Mouse (Mus musculus) yolk sac, embryonic 10.5 days (tissue): ENCODE measurements at regions not wholly inside any gene's neighbourhood (a gene's known extent, or its start where the extent isn't known, plus 50 kb on each side); places are given as distances from the start of the nearest gene placed in this dataset.

Experiments
- DNase-seq: peaks from one replicate; pipeline ENCODE4 v3.0.0-alpha.2; 2017; ENCODE audit warnings: low spot score

DNA sequence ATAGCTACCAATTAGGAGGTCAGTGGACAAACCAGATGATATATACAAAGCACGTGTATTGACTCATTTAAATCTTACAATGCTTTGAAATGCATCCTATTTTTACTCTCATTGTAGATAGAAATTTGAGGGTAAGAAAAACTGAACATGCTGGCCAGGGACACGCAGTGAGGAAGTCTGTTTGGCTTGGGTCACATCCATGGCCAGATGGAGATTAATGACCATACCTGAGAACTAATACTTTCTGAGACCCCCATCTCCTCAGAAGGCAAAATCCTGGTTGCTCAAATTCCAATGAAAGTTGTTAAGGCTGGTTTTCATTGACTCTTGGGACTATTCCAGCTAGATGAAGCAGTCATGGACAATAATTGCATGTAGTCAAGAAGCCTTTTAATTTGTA lies 850.3 kb downstream of the Gsdmc2 start:
- DNase-seq: no peak

DNA sequence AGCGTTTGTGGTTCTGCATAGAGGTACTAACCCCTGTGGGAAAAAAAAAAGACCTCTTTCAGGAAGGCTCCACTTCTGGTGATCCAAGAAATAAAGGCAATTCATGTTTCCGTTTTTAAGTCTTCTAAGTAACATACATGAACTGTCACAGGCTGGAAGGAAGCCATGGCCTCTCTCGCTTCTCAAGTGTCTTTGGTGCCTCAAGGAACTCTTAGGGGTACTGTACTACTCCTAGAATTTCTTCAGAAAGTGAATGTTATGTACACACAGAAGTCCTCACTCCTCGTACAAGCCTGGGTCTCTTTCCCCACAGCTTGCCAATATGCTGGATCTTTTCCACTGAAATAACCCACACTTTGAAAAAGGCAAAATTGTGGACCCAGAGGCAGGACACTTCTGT lies 858.1 kb downstream of the Gsdmc2 start:
- DNase-seq: no peak

DNA sequence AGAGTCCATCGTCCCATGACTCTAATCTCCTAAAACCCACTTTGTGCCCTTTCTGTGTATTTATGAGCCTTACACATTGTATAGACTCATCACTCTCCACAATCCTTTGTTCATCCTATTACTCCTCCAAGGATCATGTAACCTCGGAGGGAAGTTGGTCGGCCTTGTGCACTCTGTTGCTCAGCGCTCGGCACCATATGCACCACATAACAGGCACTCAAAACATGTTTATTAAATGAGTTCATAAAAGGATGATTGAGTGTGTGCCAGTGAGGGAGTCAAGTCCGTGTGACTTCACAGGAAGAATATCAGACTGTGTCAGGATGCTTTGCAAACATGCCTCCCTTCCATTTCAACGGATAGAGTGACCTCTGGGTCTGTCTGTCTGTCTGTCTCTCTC lies 858.8 kb downstream of the Gsdmc2 start:
- DNase-seq: no peak

DNA sequence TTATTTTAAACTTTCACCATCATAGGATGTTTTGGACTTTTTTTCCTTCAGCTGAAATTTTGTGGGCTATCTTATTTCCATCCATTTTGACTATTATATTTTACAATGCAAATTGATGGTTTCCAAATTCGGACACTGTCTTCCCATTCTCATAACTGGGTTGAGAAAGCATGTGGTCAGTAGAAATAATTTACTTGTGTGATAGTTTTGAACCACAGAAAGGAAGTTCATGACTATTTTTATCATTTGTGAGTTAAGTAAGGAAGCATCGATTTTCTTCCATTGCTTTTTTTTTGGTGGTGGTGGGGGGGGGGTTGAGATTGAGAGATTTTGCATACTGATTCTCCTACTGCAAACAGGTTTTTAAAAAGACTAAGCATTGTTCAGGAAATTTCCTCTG lies 874.4 kb downstream of the Gsdmc2 start:
- DNase-seq: no peak

DNA sequence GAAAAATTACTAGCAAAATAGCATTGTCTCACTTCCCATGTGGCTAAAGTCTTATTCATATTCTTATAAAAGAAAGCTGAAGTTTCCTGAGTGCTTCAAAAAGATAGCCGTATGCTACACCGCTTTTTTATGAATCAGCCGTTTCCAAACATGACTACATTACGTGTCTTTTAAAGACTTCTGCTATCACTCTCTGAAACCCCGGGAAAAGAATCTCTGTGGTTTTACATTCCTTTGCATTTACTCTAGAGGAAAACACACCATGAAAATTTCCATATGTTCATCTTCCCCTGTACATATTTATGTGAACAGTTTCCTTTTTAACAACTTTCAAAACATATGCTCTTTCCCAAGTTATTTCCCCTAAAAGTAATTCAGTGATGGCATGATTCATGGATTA lies 882.3 kb downstream of the Gsdmc2 start:
- no peak for DNase-seq

DNA sequence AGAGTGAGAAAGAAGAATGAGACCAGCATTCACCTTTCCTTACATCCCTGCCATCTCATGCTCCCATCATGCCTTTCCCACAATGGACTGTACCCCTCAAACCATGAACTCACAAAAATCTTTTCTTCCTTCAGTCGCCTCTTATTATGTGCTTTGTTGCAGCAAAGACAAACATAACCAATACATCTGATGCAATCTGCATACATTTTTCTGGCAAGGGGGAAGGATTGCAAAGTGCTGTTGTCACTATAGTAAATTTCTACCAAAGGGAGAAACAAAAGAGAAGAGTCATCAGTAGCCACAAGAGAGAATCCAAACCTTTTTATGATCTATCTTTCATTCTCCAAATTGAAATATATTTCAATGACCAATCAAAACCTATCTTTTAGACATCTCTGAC lies 884.4 kb downstream of the Gsdmc2 start:
- no peak for DNase-seq

DNA sequence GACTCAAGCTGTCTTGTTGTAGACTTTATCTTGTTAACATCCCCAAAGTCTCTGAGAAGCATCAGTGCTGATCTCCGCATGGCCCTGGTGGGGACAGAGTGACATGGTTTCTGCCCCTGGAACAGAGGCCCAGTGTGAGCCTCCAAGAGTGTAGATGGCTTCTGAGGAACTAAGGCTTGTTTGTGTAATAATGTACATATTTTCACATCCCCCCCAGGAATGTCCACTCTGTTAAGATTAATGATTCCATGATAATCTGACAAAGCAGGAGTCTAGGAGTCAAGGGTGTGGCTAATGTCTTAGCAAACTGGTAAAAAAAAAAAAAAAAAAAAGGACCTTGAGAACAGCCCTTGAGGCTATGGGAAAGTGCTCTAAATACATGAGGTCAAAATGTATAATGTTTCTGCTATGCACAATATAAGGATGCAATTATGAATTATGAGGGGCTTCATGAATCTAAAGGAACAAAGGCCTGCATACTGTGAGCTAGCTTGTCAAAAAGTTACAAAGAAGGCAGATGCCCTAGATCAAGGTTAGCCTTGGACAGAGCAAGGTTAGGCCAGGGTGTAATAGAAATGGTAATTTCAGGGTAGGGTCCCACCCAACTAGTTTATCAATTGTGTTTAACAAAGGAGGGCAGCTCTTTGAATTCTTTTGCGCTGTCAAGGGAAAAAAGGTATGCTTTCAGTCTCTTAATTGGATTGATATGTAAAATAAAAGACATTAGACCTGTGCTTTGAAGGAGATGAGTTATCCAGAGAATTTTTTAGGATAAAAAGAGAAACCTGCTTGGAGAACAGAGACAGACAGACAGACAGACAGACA lies 886.3 kb downstream of the Gsdmc2 start:
- no peak for DNase-seq

DNA sequence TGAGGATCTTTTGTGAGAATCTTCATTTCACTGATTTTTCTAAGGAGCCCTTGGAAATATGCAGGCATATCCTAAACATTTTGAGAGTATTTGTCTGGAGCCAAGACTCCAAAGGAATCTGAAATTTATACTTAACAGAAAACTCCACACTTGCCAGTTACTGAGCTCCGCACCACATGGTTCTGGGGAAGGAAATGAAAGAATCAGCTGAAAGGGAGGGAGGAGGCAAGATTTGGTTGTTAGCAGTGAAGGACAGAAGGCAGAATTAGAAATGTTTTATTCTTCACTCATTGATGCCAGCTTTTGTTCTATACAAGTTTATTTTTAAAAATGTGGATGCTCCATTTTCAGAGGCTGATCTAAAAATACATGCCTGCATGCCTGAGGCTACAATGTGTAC lies 890.1 kb downstream of the Gsdmc2 start:
- DNase-seq: no peak

DNA sequence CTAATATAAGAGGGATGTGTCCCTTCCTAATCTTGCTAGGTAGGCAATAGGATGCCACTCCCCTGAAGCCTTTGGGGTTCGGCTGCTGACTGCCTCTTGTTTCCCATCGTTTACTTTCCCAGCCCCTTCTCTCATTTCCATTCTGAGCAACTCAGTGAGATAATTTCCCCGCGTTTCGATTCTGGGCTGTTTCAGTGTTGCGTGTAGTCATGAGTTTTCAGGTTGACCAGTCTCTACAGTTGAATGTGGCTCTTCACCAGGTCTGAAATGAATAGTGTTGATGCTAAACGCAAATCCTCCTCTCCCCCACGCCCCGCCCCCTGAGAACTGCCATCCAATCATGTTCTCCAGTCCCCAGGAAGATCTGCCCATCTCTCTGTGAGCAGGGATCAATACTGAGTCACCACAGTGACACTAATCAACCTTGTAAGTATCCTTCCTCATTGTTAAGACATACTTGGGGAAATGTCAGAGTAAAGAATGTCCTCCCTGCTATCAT lies 890.6 kb downstream of the Gsdmc2 start:
- no peak for DNase-seq

DNA sequence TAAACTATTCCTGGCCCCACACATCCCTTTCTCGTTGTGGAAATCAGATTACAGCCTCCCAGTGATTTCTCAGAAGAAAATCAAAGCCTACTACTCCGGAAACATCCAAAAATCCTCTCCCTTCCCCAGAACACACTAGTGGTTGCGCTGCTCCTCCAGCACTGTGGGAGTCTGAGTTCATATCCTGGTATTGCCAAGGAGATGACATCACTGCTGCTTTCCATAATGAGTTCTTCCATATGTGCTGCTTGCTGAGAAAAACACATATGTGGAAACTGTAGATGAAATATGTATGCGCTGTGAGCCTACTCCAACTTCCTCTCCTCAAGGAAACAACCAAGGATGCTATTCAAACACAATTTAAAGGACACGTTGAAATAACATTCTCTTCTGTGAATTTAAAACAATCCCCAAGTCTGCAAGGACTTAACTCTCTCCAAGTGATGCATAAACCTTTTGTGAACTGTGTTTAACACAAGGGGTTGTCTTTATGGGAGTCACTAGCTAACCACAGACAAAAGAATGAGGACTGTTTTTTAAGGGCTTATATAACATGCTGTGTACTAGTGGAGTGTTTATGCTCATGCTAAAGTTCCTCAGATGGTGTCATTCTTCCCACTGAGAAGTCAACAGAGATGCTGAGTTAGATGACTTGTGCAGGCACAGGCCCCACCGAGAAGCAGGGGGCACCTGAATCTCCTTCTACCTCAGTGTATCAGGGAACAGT lies 891.6 kb downstream of the Gsdmc2 start:
- DNase-seq: no peak

DNA sequence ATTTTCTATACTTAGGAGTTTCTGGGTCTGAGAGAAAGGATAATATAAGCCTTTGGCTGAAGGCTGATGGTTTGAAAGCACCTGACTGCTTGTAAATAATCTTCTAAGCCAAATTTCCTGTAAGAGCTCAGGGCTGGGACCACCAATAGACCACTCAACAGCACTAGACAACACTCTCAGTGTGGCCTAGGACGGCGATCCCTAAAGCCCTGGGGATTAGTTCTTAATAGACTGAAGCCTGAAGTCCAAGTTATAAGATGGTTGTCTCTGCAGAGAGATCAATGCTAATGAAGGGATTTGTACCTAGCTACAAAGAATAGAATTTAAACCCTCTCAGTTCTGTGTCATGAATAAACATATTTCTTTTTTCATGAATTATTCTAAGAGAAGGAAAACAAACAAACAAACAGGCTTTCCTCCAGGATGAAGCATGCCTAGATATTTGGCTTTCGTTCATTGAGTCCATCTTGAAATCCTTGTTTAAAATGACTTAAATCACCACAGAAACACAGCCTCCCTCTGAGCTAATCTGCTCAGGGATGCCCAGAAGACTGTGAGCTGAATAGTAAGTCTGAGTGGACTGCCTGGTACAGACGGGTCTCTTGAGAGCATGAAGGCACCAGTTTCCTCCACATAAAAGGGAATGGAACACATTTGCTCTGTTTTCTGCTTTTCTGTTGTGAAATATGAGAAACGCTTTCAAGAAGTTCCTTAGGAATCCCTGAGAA lies 892.3 kb downstream of the Gsdmc2 start:
- DNase-seq: no peak

DNA sequence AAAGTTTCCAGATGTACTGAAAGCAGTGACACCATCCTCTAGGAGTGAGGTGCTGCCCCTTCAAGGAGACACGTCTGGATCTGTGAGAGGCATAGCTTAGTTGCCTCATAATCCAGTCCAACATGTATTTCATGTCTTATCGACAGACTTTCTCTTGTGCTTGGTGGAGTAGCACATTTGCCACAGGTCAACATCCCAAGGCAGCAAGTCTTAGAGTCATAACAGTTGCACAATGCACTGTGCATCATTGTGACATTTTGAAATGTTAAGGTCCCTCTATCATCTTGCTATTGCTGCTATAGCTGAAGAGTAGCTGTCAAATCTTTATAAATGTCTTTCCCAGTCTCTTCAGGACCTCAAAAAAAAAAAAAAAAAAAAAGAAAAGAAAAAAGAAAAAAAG lies 905.6 kb downstream of the Gsdmc2 start:
- no peak for DNase-seq

DNA sequence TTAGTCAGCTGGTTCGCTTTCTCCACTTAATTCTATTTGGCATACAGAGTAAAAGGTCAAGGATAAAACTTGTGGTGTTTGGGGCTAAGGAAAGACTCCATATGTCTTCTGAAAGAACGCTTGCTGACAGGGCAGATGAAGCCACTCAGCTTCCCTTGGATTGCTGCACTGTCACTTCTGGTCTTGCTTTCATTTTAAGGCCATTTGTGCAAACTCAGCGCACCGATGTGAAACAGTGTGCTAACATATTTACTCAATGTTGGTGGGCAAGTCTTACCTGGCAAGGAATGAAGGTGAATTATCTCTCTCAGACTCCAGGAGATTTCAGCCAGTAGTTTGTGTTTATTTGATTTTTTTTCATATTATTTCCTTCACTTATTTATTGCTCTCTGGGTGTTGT lies 907.2 kb downstream of the Gsdmc2 start:
- DNase-seq: no peak

DNA sequence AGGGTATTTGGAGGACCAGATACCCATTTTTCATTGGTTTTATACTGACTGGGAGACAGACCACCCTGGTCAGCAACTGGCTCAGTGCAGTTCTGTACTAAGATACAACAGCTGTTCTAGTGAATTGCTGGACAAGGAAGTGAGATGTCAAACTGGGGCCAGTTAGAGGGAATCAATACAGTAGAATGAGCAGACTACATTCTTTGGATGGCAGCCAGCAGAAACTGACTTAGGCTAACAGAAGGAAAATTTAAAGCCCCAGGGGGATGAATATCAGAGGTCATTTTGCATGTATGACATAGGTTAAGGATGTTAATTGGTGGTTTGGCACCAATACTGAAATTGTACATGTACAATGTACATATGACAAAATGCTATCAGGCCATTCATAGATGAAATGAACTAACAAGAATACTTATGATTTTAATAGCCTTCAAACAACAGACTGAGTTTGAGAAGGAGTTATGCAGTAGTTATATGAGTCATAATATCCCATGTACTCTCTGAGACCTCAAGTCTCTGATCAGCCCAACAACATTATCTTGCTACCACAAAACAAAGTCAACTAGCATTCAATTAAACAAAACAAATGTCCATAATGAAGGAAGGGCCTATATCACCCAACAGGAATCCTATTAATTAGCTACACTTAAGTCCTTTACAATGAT lies 910.3 kb downstream of the Gsdmc2 start:
- DNase-seq: no peak

DNA sequence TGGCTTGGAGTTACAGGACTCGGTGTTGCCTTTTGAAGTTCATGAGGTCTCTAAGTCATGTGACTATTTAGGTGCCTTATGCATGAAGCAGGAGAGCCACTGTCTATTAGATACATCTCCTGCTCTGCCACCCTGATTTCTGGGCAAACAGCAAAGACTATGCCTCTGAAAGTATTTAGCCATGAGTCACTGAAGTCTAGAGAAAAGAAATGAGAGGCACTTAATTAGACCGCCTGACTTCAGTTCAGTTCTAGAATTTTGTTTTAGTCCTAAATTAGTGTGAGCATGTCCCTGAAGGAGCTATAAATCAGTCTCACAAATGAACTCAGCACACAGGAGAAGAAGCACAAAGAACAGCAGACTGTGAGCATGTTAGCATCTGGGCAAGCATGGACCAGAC lies 924.5 kb downstream of the Gsdmc2 start:
- no peak for DNase-seq

DNA sequence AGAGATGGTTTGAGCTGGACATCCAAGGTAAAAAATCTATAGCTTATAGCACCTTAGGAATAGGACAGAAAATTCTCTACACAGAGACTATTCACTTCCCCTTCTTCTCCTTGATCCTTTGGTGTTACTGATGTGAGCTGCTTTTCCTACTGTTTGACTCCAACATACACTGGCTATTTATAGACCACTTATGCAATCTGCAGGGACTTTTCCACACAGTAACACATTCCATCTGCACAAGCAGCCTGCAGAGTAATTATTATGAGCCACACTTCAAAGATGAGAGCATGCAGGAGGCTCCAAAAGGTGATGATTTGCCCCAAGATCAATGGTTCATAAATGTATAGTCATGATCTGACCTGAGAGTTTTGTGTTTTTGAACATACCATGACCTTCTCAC lies 925.7 kb downstream of the Gsdmc2 start:
- no peak for DNase-seq

DNA sequence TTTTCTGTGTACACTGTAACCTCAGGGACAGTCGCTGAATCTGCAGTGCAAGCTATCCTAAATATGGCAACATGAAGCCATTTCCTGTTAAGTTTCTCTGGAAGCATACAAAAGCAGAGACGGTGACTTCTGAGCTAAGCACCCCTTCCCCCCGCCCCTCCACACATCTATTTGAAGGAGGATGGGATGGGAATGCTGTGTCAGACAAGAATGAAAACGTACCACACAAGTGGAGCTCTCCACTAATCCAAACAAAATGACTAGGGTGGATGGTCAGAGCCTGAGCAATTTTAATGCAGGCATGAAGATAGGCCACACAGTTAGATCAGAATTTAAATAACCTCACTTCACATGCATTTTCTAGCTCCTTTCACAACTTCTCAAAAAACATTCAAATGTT lies 936.6 kb downstream of the Gsdmc2 start:
- peak; percentile 5 for DNase-seq

DNA sequence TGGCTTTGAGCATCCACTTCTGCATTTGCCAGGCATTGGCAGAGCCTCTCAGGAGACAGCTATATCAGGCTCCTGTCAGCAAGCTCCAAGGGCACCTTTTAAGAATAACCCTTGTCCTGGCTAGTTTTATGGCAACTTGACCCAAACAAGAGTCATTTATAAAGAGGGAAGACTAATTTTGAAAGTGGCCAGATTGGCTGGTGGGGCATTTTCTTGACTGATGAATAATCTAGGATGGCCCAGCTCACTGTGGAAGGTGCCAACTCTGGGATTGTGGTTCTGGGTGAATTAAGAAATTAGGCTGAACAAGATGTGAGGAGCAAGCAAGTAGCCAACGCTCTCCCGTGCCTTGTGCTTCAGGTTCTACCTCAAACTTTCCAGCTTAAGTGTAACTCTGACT lies 937.8 kb downstream of the Gsdmc2 start:
- no peak for DNase-seq

DNA sequence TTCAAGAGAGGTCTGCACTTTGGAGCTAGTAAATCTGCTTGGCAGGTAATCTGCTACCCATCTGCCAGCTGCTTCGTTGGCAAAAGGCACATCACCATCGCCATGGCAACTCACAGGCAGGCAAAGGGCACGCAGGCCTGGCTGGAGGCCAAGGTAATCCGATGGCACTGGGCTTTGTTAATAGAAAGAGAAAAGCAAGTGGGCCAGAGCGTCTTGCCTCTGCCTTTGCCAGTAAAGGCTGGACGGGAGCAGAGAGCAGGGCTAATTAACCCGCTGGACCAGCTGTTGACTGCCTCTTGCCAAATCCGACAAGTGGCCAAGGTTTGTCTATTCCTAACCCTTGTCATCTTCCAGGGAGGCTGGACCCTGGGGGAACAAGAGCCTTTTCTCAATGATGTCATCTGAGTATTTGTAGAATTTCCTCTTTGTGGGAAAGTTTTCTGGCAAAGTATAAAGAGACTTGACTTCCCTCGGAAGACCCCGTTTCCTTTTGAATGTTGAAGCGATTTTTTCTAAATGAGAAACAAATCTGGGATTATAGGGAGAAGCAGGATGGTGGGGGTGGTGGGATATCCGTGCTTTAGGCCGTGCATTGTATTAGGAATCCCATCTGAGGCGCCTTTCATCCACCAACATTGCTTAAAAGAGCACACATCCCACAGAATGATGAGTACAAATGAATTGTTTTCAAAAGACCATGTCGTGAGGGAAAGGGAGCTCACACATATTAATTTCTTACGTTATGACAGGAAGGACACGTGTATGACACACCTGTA lies 941.7 kb downstream of the Gsdmc2 start:
- DNase-seq: peak; percentile 21

DNA sequence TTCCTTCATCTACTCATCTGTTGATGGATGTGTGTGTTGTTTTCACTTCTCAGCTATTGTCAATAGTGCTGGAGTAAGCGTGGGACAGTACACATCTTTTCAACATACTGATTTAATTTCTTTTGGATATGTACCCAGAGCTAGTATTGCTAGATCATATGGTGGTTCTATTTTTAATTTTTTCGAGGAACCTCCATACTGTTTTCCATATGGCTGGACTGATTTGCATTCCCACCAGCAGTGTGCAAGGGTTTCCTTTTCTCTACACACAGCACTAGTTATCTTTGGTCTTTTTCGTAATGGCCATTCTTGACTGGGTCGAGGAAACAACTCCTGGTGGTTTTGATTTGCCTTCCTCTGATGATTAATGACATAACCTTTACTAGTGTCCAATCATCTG lies 943.0 kb downstream of the Gsdmc2 start:
- no peak for DNase-seq

DNA sequence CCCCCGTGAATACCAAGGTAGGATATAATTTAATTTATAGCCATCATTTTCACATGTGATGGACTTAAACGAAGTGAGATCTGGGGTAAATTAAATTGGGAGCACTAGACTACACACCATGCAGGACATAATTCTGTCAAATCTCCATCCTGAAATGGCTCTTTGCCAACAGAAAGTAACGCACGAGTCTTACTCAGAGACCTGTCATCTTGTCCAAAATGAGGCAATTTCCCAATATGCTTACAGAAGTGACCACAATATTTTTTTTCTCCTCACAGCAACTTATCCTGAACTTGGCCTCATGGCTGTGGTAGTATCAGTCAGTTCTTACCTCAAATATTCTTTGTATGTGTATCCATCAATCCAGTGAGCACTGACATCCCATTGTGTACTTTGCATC lies 955.2 kb downstream of the Gsdmc2 start:
- DNase-seq: no peak

DNA sequence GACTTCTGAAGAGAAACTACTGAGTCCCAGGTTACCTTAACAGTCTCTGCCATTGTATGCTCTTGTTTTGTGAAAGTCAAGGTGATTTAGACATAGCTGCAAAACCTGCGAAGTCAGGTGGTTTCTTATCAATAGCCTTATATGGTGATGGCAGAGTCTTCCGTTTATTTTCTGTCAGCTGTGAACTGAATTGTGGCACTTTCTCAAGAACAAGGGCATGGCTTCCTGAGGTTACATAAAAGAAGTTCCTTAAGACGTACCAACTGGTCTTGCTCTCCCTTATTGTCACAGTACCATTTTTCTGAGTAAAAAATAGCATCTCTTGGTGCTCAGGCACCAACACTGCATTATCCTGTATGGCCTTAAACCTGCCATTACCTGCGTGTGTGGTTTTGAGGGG lies 959.6 kb downstream of the Gsdmc2 start:
- no peak for DNase-seq
